Mouse (Mus musculus) NIH3T3 (cell line): ENCODE data around the gene Bod1.

Source experiments
- DNase-seq: peaks from one replicate; pipeline ENCODE4 v3.0.0-alpha.2; 2012; ENCODE audit warnings: low read depth

Bod1 gene

DNA sequence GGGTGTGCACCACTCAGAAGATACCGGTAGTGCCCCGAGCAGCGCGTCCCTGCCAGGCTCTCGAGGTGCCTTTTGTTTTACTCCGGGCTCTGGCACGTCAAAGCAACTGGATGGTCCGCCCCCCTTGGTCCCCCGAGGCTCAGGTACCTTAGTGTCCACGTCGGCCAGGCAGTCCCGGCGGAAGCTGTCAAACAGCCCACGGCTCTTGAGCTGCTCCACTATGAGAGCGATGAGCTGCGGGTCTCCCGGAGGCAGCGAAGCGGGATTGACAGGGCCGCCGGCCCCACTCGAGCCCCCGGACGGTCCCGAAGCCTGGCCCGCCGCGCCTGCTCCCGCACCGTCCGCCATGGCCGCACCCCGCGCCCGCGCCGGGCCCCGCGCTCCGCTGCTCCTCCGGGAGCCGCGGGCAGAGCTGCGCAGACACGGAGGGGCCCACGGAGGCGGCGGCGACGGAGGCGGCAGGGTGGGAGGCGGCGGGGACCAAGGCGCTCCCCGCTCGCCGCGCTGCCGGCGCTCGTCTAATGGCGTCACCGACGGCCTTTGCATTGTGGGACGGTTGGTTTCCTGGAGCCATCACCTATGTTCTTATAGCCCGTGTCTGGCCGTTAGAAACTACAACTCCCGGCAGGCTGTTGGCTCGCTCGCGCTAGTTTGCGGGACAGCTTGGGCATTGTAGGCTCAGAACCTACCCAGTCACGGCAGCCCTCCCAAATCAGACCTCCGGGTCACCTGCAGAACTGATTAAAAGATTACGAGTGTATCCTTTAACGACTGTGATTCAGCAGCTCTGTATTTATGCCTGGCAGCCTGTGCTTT, at the start of gene Bod1:
Bod1 (minus strand) TSS at position 532 of the 816 bp plus-strand sequence.
- DNase-seq = peak; percentile 97

DNA sequence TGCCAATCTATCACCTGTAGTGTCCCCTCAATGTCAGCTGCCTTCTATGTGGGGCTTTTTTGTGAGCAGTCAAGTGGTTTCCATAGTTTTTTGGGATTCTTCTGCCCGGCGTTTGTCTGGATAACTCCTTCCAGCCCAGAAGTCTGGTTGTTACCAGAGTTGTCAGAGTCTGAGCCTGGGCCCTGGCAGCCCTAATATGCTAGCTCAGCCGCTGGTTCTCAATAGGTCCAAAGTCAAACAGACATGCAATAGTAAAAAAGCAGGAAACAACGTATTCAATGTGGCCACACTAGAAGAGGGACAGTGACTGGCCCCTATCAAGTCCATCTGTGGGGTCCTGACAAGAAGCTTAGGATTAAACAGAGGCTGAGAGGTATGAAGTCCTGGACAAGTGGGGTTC, 47.4 kb upstream of the Bod1 start:
- no peak for DNase-seq

DNA sequence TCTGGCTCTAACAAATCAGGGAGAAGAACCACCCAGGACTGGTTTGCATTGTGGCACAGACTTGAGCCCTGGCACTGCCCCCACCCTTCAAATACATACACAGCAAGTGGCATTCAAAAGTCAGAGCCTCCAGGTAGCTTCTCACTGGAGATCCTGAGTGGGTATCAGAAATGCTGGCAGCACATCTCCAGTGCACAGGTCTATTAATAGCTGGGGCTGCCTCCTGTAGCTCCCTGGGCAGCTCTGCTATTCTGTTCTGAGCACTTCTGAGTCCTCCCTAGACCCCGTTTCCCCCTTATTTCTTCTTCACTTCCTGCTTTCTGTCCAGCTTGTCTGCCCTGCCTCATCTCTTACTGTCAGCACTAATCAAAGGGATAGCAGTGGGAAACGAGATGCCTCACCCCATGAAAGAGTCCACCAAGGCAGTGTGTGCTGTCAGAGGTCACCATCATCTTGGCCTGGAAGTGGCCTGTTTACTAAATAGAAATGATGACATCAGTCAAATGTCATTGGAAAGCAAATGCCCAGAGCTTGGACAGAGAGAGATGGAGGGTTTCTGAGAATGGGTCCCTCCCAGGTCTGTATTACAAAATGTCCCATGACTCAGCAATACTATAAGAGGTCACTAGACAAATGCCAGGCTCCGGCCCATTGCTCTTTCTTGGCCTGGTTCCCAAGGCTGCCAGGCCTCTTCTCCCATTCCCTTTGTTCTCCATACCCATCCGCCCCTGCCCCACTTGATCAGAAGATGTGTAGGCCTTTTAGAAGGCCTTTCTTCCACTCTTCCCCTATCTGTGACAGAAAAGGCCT, 46.4 kb upstream of the Bod1 start:
- DNase-seq = peak; percentile 29

DNA sequence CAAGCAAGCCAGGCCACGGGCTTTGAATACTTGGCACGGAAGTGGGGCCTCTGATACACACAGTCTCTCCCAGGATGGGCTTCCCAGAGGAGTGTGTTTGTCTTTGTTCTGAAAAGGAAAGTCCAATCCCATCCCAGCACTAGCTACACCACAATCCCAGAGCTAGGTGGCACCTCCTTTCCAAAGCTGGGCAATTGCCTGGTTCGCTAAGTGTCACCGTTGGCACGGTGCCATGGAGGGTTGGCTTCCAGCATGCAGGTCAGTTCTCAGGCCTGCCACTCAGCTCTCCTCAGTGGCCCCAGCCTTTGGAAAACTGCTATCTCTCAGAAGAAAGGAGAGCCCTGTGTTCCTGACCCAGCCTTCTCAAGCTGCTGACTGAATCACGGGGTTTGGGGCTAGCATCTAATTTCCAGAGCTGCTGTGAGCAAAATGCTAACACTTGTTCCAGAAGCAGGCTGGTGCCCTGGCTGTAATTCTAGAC, 42.0 kb upstream of the Bod1 start:
- DNase-seq = peak; percentile 26

DNA sequence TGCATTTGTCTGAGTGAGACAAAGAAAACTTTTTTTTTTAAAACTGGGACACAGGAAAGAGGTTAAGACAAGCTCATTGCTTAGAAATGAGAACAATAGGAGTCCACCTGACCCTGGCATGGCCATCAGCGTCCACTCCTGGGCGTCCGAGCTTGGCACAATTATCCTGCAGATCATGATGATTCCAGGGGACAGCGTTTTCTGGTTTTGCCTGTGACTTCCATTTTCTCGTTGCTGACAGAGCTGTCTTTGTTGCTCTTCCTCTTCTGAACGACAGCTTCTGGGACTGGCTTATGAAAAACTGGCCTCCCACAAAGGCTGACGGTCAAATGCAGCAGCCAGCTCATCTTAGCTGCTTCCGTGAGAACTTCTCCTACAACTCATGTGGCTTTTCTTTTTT, 41.4 kb upstream of the Bod1 start:
- DNase-seq = no peak

DNA sequence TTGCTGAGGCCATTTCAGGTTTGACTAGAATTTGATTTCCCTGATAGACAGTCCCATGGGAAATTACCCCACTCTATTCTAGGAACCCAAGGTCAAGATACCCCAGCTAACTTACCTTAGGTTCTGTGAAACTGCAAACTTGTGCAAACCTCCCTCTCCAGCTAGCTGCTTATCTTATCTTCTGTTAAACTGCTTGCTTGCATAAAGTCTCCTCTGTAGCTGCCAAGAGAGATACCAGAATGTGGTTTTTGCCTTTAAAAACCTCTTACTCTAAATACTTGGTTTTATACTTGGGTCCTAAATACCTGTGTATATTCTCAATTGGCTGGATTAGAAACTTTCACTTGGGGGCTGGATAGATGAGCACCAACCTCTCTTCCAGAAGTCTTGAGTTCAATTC, 36.1 kb upstream of the Bod1 start:
- DNase-seq = no peak

DNA sequence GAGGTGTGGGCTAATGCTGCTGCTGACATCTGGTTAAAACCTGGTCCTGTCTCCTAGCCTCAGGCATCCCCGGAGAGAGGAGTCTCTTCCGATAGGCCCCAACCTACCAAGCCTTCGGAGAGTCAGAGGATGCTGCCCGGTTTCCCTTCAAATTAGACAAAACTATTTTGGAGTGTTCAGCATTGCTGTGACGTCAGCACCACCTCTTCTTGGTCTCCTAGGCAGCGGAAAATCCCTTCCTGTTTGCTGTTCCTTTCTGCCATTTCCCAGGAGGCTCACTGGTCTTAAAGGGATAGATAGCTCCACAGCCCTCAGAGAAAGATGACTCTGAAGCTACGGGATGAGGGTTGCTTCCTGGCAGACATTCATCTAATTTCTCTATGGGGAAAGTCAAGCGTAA, 31.5 kb upstream of the Bod1 start:
- DNase-seq = peak; percentile 22

DNA sequence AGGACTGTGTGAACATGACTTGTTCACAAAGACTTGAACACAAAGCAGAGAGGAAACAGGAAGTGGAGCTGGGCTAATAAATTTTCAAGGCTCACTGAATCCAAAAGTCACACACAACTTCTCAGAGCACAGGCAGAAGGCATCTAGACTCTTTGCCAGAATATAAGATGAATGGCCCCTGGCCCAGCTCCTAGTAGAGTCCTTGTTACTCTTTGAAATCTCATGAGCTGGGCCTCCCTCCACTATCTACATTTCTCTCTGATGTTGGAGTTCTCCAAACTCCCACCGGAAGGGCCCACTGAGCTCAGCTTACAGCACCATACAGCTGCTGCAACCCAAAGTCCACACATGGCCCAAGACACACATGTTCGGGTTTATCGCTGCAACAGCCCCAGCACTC, 30.2 kb upstream of the Bod1 start:
- no peak for DNase-seq

DNA sequence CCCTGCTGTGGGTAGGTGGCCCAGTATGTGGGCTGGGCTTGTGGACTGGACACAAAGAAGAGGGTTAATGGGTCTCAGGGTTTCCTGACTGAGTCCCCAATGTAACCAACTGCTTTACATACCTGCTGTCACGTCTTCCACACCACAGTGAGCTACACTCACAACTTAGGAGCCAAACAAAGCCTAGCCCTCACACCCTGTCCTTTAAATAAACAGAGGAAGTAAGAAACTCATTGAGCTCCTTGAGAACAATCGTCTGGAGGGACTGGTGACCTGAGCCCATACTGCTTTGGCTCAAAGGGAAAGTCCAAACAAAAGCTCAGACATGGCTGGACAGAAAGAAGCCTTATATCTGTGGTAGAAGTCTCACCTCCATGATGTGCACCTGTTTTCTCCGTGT, 27.8 kb upstream of the Bod1 start:
- DNase-seq = no peak

DNA sequence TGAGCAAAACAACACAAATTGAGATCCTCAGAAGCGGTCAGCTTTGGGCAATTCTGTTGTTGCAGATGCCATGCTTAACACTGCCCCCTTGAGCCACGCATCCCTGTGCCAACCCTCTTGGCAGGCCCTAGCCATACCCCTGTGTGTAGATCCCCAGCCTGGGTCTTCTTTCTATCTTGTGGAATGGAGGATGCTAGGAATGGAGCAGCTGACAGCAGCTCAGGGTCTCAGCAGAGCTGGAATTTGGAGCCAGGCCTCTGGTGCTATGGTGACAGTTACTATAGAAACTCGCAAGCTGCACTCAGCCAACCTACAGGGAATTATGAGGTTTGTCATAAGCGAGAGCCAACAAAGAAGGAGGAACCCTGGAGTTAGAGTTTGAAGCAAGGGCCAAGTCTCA, 23.1 kb upstream of the Bod1 start:
- no peak for DNase-seq

DNA sequence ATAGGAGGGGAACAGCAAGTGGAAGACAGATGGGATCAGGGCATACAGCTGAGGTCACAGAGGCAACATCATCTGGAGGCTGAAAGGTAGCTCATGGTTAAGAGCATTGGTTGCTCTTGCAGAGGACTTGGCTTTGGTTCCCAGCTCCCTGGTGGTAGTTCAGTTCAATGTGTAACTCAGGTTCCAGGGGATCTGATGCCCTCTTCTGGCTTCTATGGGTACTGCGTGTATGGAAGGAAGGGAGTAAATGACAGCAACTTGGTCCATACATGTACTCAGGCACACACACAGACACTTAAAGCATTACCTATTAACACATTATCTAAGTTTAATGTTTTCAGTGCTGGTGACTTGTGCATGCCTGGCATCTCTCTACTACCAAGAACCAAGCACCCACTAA, 22.4 kb upstream of the Bod1 start:
- DNase-seq = no peak

DNA sequence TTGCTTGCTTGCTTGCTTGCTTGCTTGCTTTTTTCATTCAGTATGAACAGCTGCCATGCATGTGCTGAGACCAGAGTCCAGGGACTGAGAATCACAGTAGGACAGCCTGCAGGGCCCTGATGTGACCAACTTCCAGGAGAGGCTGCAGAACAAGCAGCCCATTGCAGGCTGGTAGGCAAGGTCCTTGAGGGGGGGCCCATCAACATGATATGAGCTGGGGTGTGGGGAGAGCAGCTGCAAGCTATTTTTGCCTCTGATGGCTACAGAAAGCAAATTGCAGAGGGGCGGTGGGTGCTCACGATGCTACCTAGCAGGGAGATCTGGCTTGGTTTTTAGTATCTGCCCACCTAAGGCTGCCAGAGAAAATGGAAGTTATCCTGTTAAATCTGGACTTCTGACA, 21.6 kb upstream of the Bod1 start:
- DNase-seq = no peak

DNA sequence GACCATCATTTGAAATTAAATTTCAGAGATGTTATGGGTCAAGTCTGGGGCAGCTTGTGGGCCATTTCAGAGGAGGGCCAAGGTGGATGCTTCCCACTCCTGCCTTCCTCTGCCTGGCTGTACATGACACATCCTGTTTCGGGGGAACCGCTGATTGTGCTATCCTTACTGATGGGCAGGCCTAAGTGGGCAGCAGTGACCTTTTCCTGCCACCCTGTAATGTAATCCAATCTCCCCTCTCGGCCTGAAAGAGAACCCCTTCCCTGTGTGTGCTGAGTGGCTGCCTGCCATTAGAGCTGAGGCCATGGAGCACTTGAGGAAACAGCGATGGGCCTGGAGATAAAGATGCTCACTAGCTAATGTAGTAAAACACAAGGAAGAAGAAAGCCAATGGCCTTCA, 17.3 kb upstream of the Bod1 start:
- DNase-seq = no peak

DNA sequence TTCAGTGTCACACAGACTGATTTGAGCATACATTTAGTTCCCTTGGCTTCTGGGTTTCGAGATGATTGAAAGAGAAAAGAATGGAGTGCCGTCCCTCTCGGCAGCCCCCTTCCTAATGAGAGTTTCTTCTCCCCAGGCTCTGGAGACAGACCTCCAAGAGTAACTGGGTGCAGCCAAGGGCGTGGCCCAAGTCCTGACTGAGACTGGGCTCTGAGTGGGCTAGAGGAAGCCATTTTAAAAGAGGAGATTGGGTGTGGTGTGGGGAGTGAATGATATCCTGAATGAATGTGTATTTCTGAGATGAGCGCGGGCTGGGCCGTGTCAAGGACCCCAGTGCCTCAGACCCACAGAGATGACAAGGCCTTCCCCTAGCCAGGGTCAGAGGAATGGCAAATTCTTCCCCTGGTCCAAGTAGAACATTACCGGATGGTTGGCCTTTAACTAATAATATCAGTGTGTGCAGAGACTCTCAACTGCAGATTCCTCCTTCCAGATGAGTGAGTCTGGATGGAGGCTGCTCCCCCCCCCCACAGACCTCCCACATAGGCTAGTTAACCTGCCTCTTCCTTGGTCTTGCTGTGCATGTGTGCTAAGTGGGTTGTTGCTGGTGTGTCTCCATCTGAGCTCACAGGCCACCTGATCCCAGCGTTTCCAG, 13.4 kb upstream of the Bod1 start:
- DNase-seq = no peak

DNA sequence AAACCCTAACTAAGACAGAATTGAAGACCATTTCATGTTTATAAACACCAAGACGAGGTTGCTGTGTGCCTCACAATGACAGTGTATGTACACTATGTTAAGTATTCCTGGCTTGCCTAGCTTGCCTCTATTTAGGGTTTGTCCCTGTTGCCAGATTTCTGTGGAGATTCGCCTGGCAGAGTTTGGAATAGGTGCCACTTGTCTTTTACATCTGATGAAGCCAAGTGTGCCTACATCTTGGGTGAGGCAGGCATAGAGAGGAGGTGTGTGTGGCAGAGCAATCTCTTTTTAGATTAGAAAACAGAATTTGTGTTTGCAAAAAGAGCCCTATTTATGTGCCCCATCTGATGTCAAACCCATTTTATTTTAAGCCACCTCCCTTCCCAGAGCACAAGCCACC, 12.4 kb upstream of the Bod1 start:
- DNase-seq = no peak

DNA sequence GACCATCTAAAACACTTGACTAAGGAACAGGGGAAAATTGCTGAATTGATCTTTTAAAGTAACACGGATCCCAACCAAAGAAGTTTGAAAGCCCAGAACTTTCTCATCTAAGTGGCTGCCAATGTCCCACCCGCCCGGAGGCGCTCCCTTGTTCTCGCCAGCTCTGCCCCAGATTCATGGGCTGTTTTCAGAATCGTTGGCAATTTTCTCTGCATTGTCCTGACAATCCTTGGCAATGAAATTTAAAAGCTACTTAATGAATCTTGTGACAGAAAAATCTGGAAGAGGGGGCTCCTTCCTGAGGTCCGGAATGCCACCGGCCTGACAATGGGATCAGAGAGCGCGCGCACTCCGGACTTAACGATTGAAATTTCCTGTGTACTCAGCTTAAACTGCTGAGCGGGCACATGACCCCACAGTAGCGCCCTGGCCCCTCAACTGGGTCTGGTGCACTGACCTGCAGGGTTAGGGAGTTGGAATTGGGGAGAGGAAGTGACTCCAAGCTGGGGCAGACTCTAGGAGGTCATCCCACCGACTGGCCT, 8.2 kb upstream of the Bod1 start:
- DNase-seq = no peak

DNA sequence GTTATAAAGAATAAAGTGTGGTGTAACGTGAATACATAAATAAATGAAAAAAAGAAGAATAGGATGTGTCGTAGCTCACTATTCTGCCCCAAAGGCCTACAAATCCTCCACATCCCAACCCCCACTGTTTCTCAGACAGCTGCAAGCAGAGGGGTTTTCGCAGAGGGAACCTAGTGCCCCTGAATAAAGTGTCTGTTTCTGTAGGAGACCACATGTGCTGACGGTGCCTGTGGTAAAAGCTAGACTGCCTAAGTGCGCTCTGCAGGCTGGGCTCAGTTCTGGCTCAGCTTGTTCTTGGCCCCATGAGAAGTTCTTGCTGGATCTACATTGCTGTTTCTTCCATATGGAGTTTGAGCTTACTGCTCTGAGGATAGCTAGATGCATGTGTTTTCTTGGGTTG, 5.6 kb upstream of the Bod1 start:
- DNase-seq = no peak

DNA sequence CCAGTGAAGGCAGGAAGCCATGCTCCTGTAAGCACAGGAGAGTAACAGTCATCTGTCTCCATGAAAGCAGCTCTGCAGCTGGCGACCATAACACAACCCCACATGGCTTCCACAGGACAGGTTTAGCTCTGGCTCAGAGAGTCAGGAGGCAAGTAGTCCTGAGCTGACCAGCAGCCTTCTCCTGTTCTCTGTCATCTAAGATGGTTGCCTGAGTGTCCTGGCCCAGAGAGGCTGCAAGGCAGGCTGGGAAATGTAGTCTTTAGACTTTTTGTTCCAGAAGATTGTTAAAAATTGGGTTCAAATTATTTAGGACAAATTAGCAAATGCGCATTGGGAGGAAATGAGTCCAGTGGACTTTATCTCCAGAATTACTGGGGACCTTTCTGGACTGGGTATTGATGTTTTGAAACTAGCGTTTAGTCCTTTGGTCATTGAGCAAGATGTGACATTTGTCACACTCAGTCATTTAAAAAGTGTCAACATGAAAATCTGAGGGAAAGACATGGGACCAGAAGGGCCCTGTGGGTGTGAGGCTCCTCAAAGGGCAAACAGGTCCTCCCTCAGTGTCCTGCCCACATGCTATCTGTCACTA, 5.1 kb upstream of the Bod1 start:
- DNase-seq = peak; percentile 54

DNA sequence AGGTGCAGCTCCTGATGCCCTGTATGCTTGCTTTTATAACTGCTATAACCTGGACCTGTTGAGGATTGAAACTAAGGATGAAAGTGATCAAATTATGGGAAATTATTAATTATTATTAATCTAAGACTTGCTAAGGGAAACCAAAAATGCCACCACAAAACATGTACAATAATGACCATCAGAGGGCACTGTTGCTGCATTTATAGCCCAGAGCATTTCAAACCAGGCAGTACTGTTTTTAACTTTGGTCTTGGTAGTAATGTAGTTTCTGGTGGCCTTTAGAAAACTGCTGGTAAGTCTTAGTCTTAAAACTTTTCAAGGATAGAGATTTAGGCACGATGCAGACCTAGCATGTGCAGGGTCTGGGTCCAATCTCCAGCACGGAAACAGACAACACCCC, 3.7 kb upstream of the Bod1 start:
- peak; percentile 82 for DNase-seq

DNA sequence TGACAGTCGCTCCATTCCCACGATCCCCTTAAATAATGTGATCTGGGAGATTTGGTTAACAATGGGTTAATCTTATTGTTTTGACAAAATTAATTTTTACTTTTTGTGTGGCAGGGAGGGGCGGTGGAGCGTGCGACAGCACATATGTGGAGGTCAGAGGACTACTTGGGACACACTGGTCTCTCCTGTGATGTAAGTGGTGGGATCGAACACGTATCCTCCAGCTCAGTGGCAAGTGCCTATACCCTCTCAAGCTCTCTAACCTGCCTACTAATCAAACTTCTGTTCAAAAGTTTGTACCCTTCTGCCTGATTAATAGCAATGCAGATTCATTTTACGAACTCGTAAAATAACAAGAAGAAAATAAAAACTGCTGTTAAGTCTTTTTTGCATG, 482 bp upstream of the Bod1 start:
- no peak for DNase-seq

DNA sequence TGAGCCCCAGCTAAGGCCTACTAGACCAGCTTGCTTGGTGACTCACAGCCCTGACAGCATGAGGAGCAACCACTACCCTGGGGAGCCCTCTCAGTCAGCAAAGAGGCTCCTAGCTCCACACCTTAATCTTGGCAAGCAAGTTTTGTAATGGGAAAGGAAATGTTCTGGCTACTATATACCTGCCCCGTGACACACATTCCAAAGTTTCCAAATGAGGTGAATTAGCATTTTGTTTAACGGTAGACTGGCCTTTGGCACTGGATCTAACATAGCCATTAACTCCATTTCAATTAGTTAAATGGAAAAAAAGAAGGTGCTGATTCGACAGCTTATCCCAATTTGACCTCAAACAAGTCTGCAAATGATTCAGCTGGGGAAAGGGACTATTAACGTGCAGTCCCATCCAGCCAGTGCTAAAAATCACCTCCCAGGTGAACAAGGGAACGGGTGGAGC, 1.2 kb downstream of the Bod1 start:
- DNase-seq = no peak
